Mouse (Mus musculus) intestine, embryonic 14.5 days (tissue): ENCODE measurements at regions not wholly inside any gene's neighbourhood (a gene's known extent, or its start where the extent isn't known, plus 50 kb on each side); places are given as distances from the start of the nearest gene placed in this dataset.
"Not testable (repeated sequence)": the region's sequence is repeated elsewhere in the genome, so short reads cannot be mapped to it uniquely, and the experiment has no call there.

Source experiments
- ATAC-seq: fragments of 200-750 bp; cut with Nextera tagmentation; replicated peaks from 2 replicates; pipeline ENCODE4 v1.8.0; 2017; ENCODE audit warnings: low read depth, moderate number of reproducible peaks, moderate TSS enrichment, moderate library complexity; ENCODE audit not compliant: low FRiP score, low TSS enrichment
- DNase-seq: peaks from one replicate; pipeline ENCODE4 v3.0.0-alpha.2; 2018; ENCODE audit warnings: low spot score
- H3K27ac ChIP-seq: fragments of 300-500 bp; sonication (generic); 2 replicates; pipeline ENCODE4 v1.5.1; 2014; ENCODE audit warnings: low read depth, mild to moderate bottlenecking, control low read depth
- H3K27me3 ChIP-seq: fragments of 300-500 bp; sonication (generic); replicated peaks from 2 replicates; pipeline ENCODE4 v1.6.1; 2014; ENCODE audit warnings: low read length, control low read depth; ENCODE audit not compliant: control insufficient read depth, insufficient read depth
- H3K36me3 ChIP-seq: fragments of 300-500 bp; sonication (generic); 2 replicates; pipeline ENCODE4 v1.6.1; 2014; ENCODE audit warnings: low read length, control low read depth; ENCODE audit not compliant: control insufficient read depth, insufficient read depth
- H3K4me1 ChIP-seq: fragments of 300-500 bp; sonication (generic); replicated peaks from 2 replicates; pipeline ENCODE4 v1.6.1; 2014; ENCODE audit warnings: low read length, control low read depth, mixed read lengths; ENCODE audit not compliant: control insufficient read depth, insufficient read depth
- H3K4me2 ChIP-seq: fragments of 300-500 bp; sonication (generic); 2 replicates; pipeline ENCODE4 v1.6.1; 2014; ENCODE audit warnings: low read length
- H3K4me3 ChIP-seq: fragments of 300-500 bp; sonication (generic); 2 replicates; pipeline ENCODE4 v1.5.1; 2014; ENCODE audit warnings: low read depth, low read length, control low read depth, mixed read lengths
- H3K9ac ChIP-seq: fragments of 300-500 bp; sonication (generic); 2 replicates; pipeline ENCODE4 v1.6.1; 2014; ENCODE audit warnings: mild to moderate bottlenecking, low read length
- H3K9me3 ChIP-seq: fragments of 300-500 bp; sonication (generic); 2 replicates; pipeline ENCODE4 v1.6.1; 2016; ENCODE audit warnings: low read length, control low read depth; ENCODE audit not compliant: control insufficient read depth
- WGBS: fragments of 180-500 bp; shearing (Covaris S2); extraction: QIAGEN DNeasy Blood & Tissue Kit; methylation state at CpG from one replicate; pipeline ENCODE4 v1.1.7; 2014; 5-methylcytosine and 5-hydroxymethylcytosine counted together

DNA sequence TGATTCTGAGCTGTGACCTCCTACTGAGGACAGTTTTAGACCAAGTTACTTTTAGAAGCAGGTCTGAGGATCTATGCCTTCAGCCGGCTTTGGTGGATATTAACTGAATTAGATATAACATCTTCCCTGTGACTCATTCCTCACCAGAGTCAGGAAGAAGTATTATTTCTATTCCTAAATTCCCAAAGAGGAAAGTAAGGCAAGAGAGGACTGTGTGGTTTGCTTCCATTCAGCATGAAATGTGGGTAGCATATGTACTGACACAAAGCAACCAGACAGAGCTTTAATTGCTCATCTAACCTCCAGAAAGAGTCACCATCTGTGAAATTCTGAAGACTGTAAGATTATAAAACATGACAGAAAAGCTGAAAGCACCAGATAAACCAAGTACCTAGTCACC lies 1198.3 kb downstream of the 9330182O14Rik start:
- no peaks in the 10 kb centered on the region for H3K9me3 ChIP-seq
- H3K36me3 ChIP-seq: no peaks in the 10 kb centered on the region
- no peaks in the 10 kb centered on the region for H3K27me3 ChIP-seq
- H3K4me2 ChIP-seq: no peak overlapping the region
- ATAC-seq (no peak), DNase-seq (no peak)
- no peak overlapping the region for H3K4me3 ChIP-seq
- no peak overlapping the region for H3K27ac ChIP-seq
- no peaks in the 10 kb centered on the region for H3K4me1 ChIP-seq
- 90% methylated on average over 1 of the region's 1 CpGs for WGBS
- H3K9ac ChIP-seq: no peak overlapping the region

DNA sequence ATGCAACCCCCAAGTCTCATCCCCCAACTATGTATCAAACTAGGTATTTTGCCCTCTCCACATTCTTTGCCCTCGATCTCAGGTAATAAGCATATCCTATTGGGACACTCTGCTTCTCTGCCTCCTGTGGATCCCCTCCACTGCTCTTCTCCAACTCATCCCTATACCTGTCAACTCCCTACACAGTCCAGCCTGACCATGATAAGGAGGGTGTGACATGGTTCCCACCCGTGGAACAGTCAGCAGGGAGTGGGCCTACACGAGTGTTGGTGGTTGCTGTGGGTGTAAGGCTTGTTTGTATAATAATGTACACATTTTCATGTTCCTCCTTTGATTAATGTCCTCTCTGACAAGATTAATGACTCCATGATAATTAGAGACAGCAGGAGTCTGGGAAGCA lies 1199.0 kb downstream of the 9330182O14Rik start:
- H3K36me3 ChIP-seq: no peaks in the 10 kb centered on the region
- WGBS: 73% methylated on average over 3 of the region's 3 CpGs
- ATAC-seq: no peak

DNA sequence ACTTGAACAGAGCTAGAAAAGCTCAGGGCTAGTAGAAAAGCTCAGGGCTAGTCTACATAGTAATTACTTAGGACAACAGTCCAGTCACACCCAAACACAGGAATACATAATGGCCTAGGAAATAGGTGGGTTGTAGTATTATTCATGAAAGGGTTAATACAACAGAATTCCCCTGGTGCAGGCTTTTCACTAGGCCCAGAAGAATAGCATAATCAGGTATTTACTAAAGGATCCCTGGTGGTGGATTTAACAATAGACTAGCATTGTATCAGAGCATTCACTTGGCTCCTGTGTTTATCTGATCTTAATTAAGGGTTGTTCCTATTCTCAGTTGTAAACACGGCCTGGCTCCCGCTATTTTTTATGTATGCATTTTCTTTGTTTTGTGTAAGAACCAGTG lies 1206.5 kb downstream of the 9330182O14Rik start:
- not testable (repeated sequence) for H3K4me3 ChIP-seq, H3K36me3 ChIP-seq, H3K27ac ChIP-seq, H3K27me3 ChIP-seq, H3K9ac ChIP-seq, ATAC-seq, H3K9me3 ChIP-seq, H3K4me1 ChIP-seq, DNase-seq, H3K4me2 ChIP-seq
- 88% methylated on average over 2 of the region's 2 CpGs for WGBS

More for the DNA sequence above, 1199.0 kb downstream of the 9330182O14Rik start:
- Histone ChIP-seq H3K4me1 (no peaks in the 10 kb centered on the region), H3K9me3 (no peaks in the 10 kb centered on the region), H3K9ac (no peak overlapping the region), H3K27me3 (no peaks in the 10 kb centered on the region), H3K4me3 (no peak overlapping the region), H3K4me2 (no peak overlapping the region), H3K27ac (no peak overlapping the region)
- no peak for DNase-seq

DNA sequence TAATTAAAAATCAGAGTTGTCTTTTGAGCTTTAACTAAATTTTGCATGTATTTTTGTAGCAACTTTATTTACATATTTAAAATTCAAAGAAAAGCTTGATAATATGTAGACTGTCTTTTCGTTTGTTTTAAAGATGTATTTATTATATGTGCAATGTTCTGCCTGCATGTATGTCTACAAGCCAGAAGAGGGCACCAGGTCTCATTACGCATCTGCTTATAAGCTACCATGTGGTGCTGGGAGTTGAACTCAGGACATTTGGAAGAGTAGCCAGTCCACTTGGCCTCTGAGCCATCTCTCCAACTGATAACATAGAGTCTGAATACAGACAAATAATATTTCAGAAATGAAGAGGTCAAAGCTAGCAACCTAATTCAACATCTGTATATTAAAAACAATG lies 1211.4 kb downstream of the 9330182O14Rik start:
- no peak for ATAC-seq
- no peaks in the 10 kb centered on the region for H3K9me3 ChIP-seq
- H3K27ac ChIP-seq: no peak overlapping the region
- no peak overlapping the region for H3K4me2 ChIP-seq
- no peaks in the 10 kb centered on the region for H3K4me1 ChIP-seq
- H3K36me3 ChIP-seq: no peaks in the 10 kb centered on the region
- H3K9ac ChIP-seq: no peak overlapping the region
- no peak overlapping the region for H3K4me3 ChIP-seq
- H3K27me3 ChIP-seq: no peaks in the 10 kb centered on the region
- DNase-seq: no peak
- 93% methylated on average over 2 of the region's 2 CpGs for WGBS

DNA sequence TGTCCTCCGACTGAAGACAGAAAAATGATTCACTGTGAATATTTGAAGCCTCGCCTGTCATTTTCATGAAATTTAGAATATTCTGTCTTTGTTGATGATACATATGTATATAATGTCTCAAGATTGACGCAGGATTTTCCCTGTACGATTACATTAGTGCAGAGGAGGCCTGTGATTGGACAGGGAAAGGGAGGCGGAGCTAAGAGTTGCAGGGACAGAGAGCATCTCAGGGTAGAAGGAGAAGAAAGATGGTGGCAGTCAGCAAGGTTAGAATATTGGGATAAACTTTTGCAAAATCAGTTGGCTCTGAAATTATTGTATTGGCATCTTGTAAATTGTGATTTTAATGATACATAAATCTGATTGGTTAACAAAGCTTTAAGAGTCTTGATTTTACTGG lies 1213.1 kb downstream of the 9330182O14Rik start:
- Histone ChIP-seq H3K9me3 (no peaks in the 10 kb centered on the region), H3K27ac (no peak overlapping the region), H3K4me1 (no peaks in the 10 kb centered on the region), H3K9ac (no peak overlapping the region), H3K4me3 (no peak overlapping the region), H3K36me3 (no peaks in the 10 kb centered on the region), H3K4me2 (no peak overlapping the region), H3K27me3 (no peaks in the 10 kb centered on the region)
- no peak for ATAC-seq
- 92% methylated on average over 5 of the region's 5 CpGs for WGBS
- no peak for DNase-seq

DNA sequence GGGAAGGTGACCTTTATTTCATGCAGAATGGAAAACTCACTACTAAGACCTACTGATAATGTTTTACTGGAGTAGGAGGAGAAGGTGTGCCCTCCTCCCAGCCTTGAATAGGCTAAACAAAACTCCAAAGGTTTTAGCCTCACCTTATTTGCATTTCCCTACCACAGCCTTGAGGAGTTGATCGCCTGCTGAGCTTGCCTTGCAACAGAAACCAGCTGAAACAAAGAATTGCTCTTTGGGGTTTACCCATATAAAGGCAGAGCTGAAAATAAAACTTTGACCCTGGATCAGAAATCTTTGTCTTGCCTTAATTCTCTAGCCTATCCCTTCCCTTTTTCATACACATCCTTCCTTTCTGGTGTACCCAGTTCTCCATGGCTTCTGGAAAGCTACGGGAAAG lies 1218.0 kb downstream of the 9330182O14Rik start:
- Histone ChIP-seq H3K4me1 (no peaks in the 10 kb centered on the region), H3K36me3 (no peaks in the 10 kb centered on the region), H3K27ac (no peak overlapping the region), H3K9ac (no peak overlapping the region), H3K27me3 (no peaks in the 10 kb centered on the region), H3K9me3 (no peaks in the 10 kb centered on the region), H3K4me2 (no peak overlapping the region), H3K4me3 (no peak overlapping the region)
- DNase-seq: no peak
- no peak for ATAC-seq
- 57% methylated on average over 1 of the region's 2 CpGs for WGBS

DNA sequence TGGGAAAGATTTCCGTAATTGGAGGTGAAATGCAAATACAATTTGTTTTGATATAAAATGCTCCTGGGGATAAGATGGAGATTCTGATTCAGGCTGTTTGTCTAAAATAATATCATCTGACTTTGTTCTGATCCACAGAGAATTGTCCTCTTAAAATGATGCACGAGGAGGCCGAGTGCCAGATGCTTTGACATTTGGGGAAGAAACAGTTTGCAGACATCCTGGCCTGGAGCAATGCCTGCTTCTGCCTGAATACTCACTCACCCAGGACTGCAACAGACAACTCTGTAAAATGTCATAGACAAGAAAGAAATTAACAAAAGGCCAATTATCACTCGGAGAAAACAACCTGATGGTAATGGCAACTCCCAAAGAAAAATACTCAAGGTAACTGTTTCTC lies 1225.1 kb downstream of the 9330182O14Rik start:
- H3K36me3 ChIP-seq: no peaks in the 10 kb centered on the region
- no peaks in the 10 kb centered on the region for H3K9me3 ChIP-seq
- H3K4me3 ChIP-seq: no peak overlapping the region
- WGBS: 79% methylated on average over 4 of the region's 4 CpGs
- H3K27me3 ChIP-seq: no peaks in the 10 kb centered on the region
- H3K4me1 ChIP-seq: no peaks in the 10 kb centered on the region
- no peak overlapping the region for H3K9ac ChIP-seq
- DNase-seq: no peak
- H3K27ac ChIP-seq: no peak overlapping the region
- ATAC-seq: no peak
- no peak overlapping the region for H3K4me2 ChIP-seq

DNA sequence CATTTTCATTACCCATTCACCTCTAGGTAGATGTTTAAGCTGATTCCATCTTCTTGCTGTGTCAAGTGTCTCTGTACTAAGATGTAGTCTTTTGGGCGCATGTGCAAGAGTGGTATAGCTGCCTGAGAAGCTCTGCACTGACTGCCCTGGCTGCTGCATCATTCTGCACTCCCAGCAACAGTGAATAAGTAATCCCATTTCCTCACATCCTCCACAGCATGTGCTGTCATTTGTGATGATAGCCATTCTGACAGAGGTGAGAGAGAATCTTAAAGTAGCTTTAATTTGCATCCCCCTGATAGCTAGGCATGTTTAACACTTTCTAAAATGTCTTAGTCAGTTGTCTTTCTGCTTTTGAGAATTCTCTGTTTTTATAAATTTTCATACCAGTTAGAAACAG lies 1240.5 kb downstream of the 9330182O14Rik start:
- no peak for DNase-seq
- Histone ChIP-seq H3K4me2 (no peak overlapping the region), H3K9ac (no peak overlapping the region), H3K27me3 (no peaks in the 10 kb centered on the region), H3K9me3 (no peaks in the 10 kb centered on the region), H3K36me3 (no peaks in the 10 kb centered on the region), H3K4me3 (no peak overlapping the region), H3K27ac (no peak overlapping the region), H3K4me1 (no peaks in the 10 kb centered on the region)
- WGBS: 68% methylated on average over 1 of the region's 1 CpGs
- no peak for ATAC-seq

DNA sequence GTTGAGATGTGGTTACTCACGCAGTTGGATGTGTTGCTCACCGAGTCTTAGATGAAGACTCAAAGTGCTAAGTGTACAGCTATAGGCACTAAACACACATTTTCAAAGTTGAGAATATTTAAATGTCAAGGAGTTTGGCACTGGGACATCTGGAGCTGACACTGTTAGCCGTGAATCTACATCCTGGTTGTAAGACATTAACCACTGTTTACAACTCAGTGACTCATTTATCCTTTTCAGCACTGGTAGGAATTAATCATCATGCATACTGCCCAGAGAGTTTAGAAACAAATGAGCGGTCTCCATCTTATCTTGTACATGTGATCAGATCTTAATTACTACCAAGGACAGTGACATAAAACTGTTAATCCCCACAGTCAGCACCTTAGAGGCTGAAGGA lies 1241.7 kb downstream of the 9330182O14Rik start:
- Histone ChIP-seq H3K4me1 (no peaks in the 10 kb centered on the region), H3K9ac (no peak overlapping the region), H3K27me3 (no peaks in the 10 kb centered on the region), H3K4me2 (no peak overlapping the region), H3K27ac (no peak overlapping the region), H3K36me3 (no peaks in the 10 kb centered on the region), H3K4me3 (no peak overlapping the region), H3K9me3 (no peaks in the 10 kb centered on the region)
- 55% methylated on average over 4 of the region's 4 CpGs for WGBS
- ATAC-seq (no peak), DNase-seq (no peak)
